Mouse (Mus musculus) heart, postnatal 0 days (tissue): ENCODE measurements around the gene Gm28845. TPM values are rescaled to one million over a fixed set of nuclear protein-coding genes. Genes with fewer than 3 reads are reported as not detected.

ENCODE experiments used
- ATAC-seq: fragments of 200-750 bp; cut with Nextera tagmentation; 2 replicates; pipeline ENCODE4 v1.8.0; 2017; ENCODE audit warnings: low read depth, moderate number of reproducible peaks, moderate library complexity; ENCODE audit not compliant: insufficient read depth
- DNase-seq: peaks from one replicate; pipeline ENCODE4 v3.0.0-alpha.2; 2016; ENCODE audit warnings: low spot score
- H3K27ac ChIP-seq: fragments of 300-500 bp; sonication (generic); 2 replicates; pipeline ENCODE4 v1.5.1; 2014; ENCODE audit warnings: low read depth, mild to moderate bottlenecking
- H3K27me3 ChIP-seq: fragments of 300-500 bp; sonication (generic); 2 replicates; pipeline ENCODE4 v1.6.1; 2014; ENCODE audit warnings: low read length, mixed read lengths; ENCODE audit not compliant: control insufficient read depth, insufficient read depth
- H3K36me3 ChIP-seq: fragments of 300-500 bp; sonication (generic); replicated peaks from 2 replicates; pipeline ENCODE4 v1.6.1; 2014; ENCODE audit warnings: low read length, mixed read lengths; ENCODE audit not compliant: control insufficient read depth, insufficient read depth
- H3K4me1 ChIP-seq: fragments of 300-500 bp; sonication (generic); 2 replicates; pipeline ENCODE4 v1.6.1; 2014; ENCODE audit warnings: antibody characterized with exemption; ENCODE audit not compliant: control insufficient read depth, insufficient read depth
- H3K4me2 ChIP-seq: fragments of 300-500 bp; sonication (generic); 2 replicates; pipeline ENCODE4 v1.6.1; 2014; ENCODE audit warnings: low read depth, mild to moderate bottlenecking, low read length, moderate library complexity
- H3K4me3 ChIP-seq: fragments of 300-500 bp; sonication (generic); 2 replicates; pipeline ENCODE4 v1.5.1; 2014; ENCODE audit warnings: low read depth, low read length
- H3K9ac ChIP-seq: fragments of 300-500 bp; sonication (generic); replicated peaks from 2 replicates; pipeline ENCODE4 v1.6.1; 2014; ENCODE audit warnings: low read depth, low read length, mixed read lengths
- H3K9me3 ChIP-seq: fragments of 300-500 bp; sonication (generic); replicated peaks from 2 replicates; pipeline ENCODE4 v1.6.1; 2016; ENCODE audit warnings: low read length; ENCODE audit not compliant: control insufficient read depth
- CTCF ChIP-seq: IDR thresholded peaks from 2 replicates; pipeline ENCODE4 v1.5.1; 2016; ENCODE audit warnings: antibody characterized with exemption, control low read depth, low read depth
- EP300 ChIP-seq: IDR thresholded peaks from 2 replicates; pipeline ENCODE4 v1.6.1; 2016; ENCODE audit warnings: antibody characterized with exemption, low read depth
- WGBS: fragments of 180-500 bp; shearing (Covaris S2); extraction: QIAGEN DNeasy Blood & Tissue Kit; methylation state at CpG from one replicate; pipeline ENCODE4 v1.1.7; 2014; 5-methylcytosine and 5-hydroxymethylcytosine counted together
- polyA plus RNA-seq: library from polyadenylated mRNA; unstranded; fragments of >200 nt; fragmentation: Nextera tagmentation; extraction: Ambion mirVana; gene quantifications from 2 replicates; pipeline ENCODE4 v1.2.1, GENCODE M21; 2015
- total RNA-seq: library from RNA; depleted of rRNA; stranded (reverse); fragments of >200 nt; gene quantifications from 2 replicates; pipeline ENCODE4 v1.2.3, GENCODE M21; 2014; ENCODE audit warnings: low replicate concordance

Gene Gm28845
- total and polyA plus RNA-seq, 2 experiments from 2014 or later = not detected

- ATAC-seq = no peak
Measured at GRCm38 (mm10) chr1:65075607-65076006, 43.8 kb downstream of the Gm28845 start.

DNA sequence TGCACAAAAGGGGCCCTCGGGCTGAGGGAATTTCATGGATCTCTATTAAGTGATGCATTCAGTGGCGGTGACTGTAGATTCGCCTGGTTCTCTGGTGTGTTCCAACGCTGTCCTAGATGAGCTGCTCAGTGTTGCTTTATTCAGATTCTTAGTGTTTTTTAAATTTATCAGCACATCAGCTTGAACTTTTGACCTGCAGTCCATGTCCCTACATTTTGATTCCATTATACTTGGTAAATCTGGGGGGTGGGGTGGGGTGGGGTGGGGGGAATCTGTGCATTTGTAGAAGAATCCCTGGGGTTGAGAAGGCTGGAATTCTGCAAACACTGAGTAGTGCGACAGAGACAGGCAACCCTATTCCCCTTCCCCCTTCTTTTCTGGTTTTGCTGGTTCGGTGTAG is 45.8 kb downstream of the Gm28845 start, which contains the start of gene Crygc:
Gene Crygc (minus strand): TSS at position 101 of the 400 bp plus-strand sequence.
- Histone ChIP-seq H3K4me2 (no peak within 1 kb of the TSS), H3K27ac (no peak within 1 kb of the TSS), H3K27me3 (no peaks in the 10 kb centered on the region), H3K9me3 (no peaks in the 10 kb centered on the region), H3K36me3 (no peaks in the 10 kb centered on the region), H3K4me3 (no peak within 1 kb of the TSS), H3K4me1 (no peaks in the 10 kb centered on the region), H3K9ac (no peak within 1 kb of the TSS)
- WGBS = 72% methylated on average over 6 of the region's 6 CpGs
- DNase-seq (no peak), ATAC-seq (no peak)
- no peak for TF ChIP-seq EP300
- TF ChIP-seq CTCF = no peak

More at GRCm38 (mm10) chr1:65075607-65076006, 43.8 kb downstream of the Gm28845 start:
- H3K36me3 ChIP-seq = no peaks in the 10 kb centered on the region
- no peak overlapping the region for H3K4me2 ChIP-seq
- 9% methylated on average over 5 of the region's 5 CpGs for WGBS
- H3K9me3 ChIP-seq = no peaks in the 10 kb centered on the region
- TF ChIP-seq EP300 (no peak), CTCF (peak; percentile 42)
- no peak overlapping the region for H3K4me3 ChIP-seq
- no peak overlapping the region for H3K9ac ChIP-seq
- peak; percentile 36 for DNase-seq
- no peaks in the 10 kb centered on the region for H3K27me3 ChIP-seq
- no peak overlapping the region for H3K27ac ChIP-seq
- H3K4me1 ChIP-seq = no peaks in the 10 kb centered on the region

GRCm38 (mm10) chr1:65067842-65068241 is 51.5 kb downstream of the Gm28845 start:
- Histone ChIP-seq H3K4me1 (no peaks in the 10 kb centered on the region), H3K4me3 (no peak overlapping the region), H3K27ac (no peak overlapping the region), H3K9me3 (no peaks in the 10 kb centered on the region), H3K36me3 (no peaks in the 10 kb centered on the region), H3K9ac (no peak overlapping the region), H3K4me2 (no peak overlapping the region), H3K27me3 (no peaks in the 10 kb centered on the region)
- no peak for ATAC-seq
- no peak for TF ChIP-seq CTCF
- TF ChIP-seq EP300 = no peak
- DNase-seq = no peak

DNA sequence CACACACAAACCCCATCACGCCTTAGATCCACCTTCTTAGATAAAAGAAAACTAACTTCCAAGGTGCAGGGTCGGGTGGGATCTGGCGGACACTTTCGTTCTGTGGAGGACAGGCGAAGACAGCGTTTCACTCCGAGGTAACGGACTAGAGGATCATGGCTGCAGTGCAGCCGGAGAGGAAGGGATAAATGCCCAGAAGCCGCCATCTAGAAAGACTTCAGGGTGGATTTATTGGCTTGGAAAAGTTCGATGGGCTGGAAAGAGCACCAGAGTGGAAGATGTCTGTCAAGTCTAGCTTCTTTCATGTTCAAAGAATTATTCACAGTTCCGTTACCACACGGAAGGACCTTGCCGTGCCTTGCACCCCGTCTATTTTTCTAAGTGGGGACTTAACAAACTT is 55.2 kb downstream of the Gm28845 start:
- Histone ChIP-seq H3K4me1 (no peaks in the 10 kb centered on the region), H3K9me3 (no peaks in the 10 kb centered on the region), H3K4me2 (no peak overlapping the region), H3K36me3 (no peaks in the 10 kb centered on the region), H3K9ac (no peak overlapping the region), H3K27ac (no peak overlapping the region), H3K4me3 (no peak overlapping the region), H3K27me3 (no peaks in the 10 kb centered on the region)
- ATAC-seq (no peak), DNase-seq (no peak)
- TF ChIP-seq CTCF (no peak), EP300 (no peak)
- WGBS = 89% methylated on average over 15 of the region's 15 CpGs

DNA sequence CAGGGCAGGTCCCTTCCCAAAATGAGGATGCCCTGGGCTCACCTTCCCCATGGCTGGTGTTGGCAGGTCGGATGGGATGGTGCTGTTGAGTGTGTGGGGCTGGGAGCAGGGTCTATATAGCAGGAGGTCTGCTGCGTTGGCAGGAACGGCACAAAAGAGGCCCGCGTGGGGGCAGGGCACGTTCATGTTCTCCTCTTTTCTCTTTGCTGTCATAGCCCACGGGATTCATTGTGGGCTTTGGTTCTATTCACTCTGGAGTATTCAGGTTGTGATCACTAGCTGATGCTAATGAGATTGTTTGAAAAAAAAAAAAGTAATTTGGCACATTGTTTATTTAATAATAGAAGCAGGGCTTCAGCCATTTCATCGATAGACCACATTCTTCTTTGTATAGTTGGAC is 56.0 kb downstream of the Gm28845 start, which contains the start of gene Crygd:
Gene Crygd (minus strand): TSS at position 101 of the 400 bp plus-strand sequence.
- Histone ChIP-seq H3K27ac (no peak within 1 kb of the TSS), H3K36me3 (no peaks in the 10 kb centered on the region), H3K4me2 (no peak within 1 kb of the TSS), H3K4me3 (no peak within 1 kb of the TSS), H3K4me1 (no peaks in the 10 kb centered on the region), H3K27me3 (no peaks in the 10 kb centered on the region), H3K9ac (no peak within 1 kb of the TSS), H3K9me3 (no peaks in the 10 kb centered on the region)
- WGBS = 84% methylated on average over 8 of the region's 8 CpGs
- ATAC-seq (no peak), DNase-seq (no peak)
- TF ChIP-seq EP300 (no peak), CTCF (no peak)

GRCm38 (mm10) chr1:65052140-65052539 is 67.2 kb downstream of the Gm28845 start:
- no peak for TF ChIP-seq CTCF
- no peak for ATAC-seq
- Histone ChIP-seq H3K4me2 (no peak overlapping the region), H3K4me3 (no peak overlapping the region), H3K36me3 (no peaks in the 10 kb centered on the region), H3K27ac (no peak overlapping the region), H3K27me3 (no peaks in the 10 kb centered on the region), H3K9me3 (no peaks in the 10 kb centered on the region), H3K9ac (no peak overlapping the region), H3K4me1 (no peaks in the 10 kb centered on the region)
- no peak for DNase-seq
- 11% methylated on average over 2 of the region's 2 CpGs for WGBS
